Mouse (Mus musculus) stomach, postnatal 0 days (tissue): Measurements from ENCODE around the gene Rwdd2b. TPM values are rescaled to one million over a fixed set of nuclear protein-coding genes. Genes with fewer than 3 reads are reported as not detected.
A peak's percentile ranks its signal among the peaks of the same experiment; 100 is the strongest.

ENCODE experiments used
- ATAC-seq: fragments of 200-750 bp; cut with Nextera tagmentation; 2 replicates; pipeline ENCODE4 v1.8.0; 2017; ENCODE audit not compliant: low FRiP score, low TSS enrichment
- DNase-seq: peaks from one replicate; pipeline ENCODE4 v3.0.0-alpha.2; 2016; ENCODE audit warnings: low spot score
- H3K27ac ChIP-seq: fragments of 300-500 bp; sonication (generic); replicated peaks from 2 replicates; pipeline ENCODE4 v1.5.1; 2014; ENCODE audit warnings: mild to moderate bottlenecking, control low read depth
- H3K27me3 ChIP-seq: fragments of 300-500 bp; sonication (generic); 2 replicates; pipeline ENCODE4 v1.6.1; 2014; ENCODE audit warnings: low read length; ENCODE audit not compliant: control insufficient read depth, insufficient read depth
- H3K36me3 ChIP-seq: fragments of 300-500 bp; sonication (generic); 2 replicates; pipeline ENCODE4 v1.6.1; 2014; ENCODE audit warnings: low read length, mixed read lengths; ENCODE audit not compliant: control insufficient read depth, insufficient read depth
- H3K4me1 ChIP-seq: fragments of 300-500 bp; sonication (generic); replicated peaks from 2 replicates; pipeline ENCODE4 v1.6.1; 2014; ENCODE audit warnings: antibody characterized with exemption; ENCODE audit not compliant: control insufficient read depth, insufficient read depth
- H3K4me2 ChIP-seq: fragments of 300-500 bp; sonication (generic); replicated peaks from 2 replicates; pipeline ENCODE4 v1.6.1; 2014; ENCODE audit warnings: low read depth, mild to moderate bottlenecking, control low read depth, moderate library complexity
- H3K4me3 ChIP-seq: fragments of 300-500 bp; sonication (generic); 2 replicates; pipeline ENCODE4 v1.5.1; 2014; ENCODE audit warnings: low read depth, low read length, control low read depth
- H3K9ac ChIP-seq: fragments of 300-500 bp; sonication (generic); 2 replicates; pipeline ENCODE4 v1.6.1; 2014; ENCODE audit warnings: mild to moderate bottlenecking, low read length, control low read depth, mixed read lengths
- H3K9me3 ChIP-seq: fragments of 300-500 bp; sonication (generic); 2 replicates; pipeline ENCODE4 v1.6.1; 2016; ENCODE audit warnings: low read length; ENCODE audit not compliant: control insufficient read depth
- CTCF ChIP-seq: IDR thresholded peaks from 2 replicates; pipeline ENCODE4 v1.5.1; 2016; ENCODE audit warnings: antibody characterized with exemption, low read depth, mild to moderate bottlenecking, moderate library complexity
- EP300 ChIP-seq: optimal IDR thresholded peaks from 2 replicates; pipeline ENCODE3; 2016; ENCODE audit warnings: antibody characterized with exemption
- WGBS: fragments of 180-500 bp; shearing (Covaris S2); extraction: QIAGEN DNeasy Blood & Tissue Kit; methylation state at CpG from one replicate; pipeline ENCODE4 v1.1.7; 2014; 5-methylcytosine and 5-hydroxymethylcytosine counted together
- polyA plus RNA-seq: library from polyadenylated mRNA; unstranded; fragments of >200 nt; fragmentation: Nextera tagmentation; extraction: Ambion mirVana; gene quantifications from 2 replicates; pipeline ENCODE4 v1.2.1, GENCODE M21; 2015

Rwdd2b gene
- polyA plus RNA-seq, 1 experiment from 2014 or later, result 6.9 TPM

GRCm38 (mm10) chr16:87455180-87455611 lies 14.8 kb upstream of the Rwdd2b start:
- Histone ChIP-seq H3K9me3 (no peaks in the 10 kb centered on the region), H3K9ac (peak overlapping the region; percentile 88), H3K27me3 (no peaks in the 10 kb centered on the region), H3K4me3 (peak overlapping the region; percentile 85), H3K4me1 (peaks cover 4% of the 10 kb centered on the region; the same call in 1 of the 2 replicates), H3K27ac (peak overlapping the region; percentile 90), H3K36me3 (no peaks in the 10 kb centered on the region), H3K4me2 (peak overlapping the region; percentile 73)
- no peak for TF ChIP-seq EP300
- WGBS, result under 1% methylated on average over 38 of the region's 38 CpGs
- peak; percentile 78 for ATAC-seq
- DNase-seq, result no peak

GRCm38 (mm10) chr16:87454419-87455179 lies 14.2 kb upstream of the Rwdd2b start, which contains the start of gene Usp16:
TSS of gene Usp16 (plus strand) at chr16:87454703.
- 8% methylated on average over 45 of the region's 45 CpGs for WGBS
- Histone ChIP-seq H3K27ac (peak within 1 kb of the TSS; percentile 90), H3K4me3 (peak within 1 kb of the TSS; percentile 85), H3K4me1 (peaks cover 4% of the 10 kb centered on the region; the same call in 1 of the 2 replicates), H3K9me3 (no peaks in the 10 kb centered on the region), H3K9ac (peak within 1 kb of the TSS; percentile 88), H3K4me2 (peak within 1 kb of the TSS; percentile 73), H3K36me3 (no peaks in the 10 kb centered on the region), H3K27me3 (no peaks in the 10 kb centered on the region)
- peak; percentile 99 for ATAC-seq
- TF ChIP-seq EP300 (no peak), CTCF (no peak)
- DNase-seq, result peak; percentile 95

GRCm38 (mm10) chr16:87453226-87453625 lies 12.9 kb upstream of the Rwdd2b start:
- ATAC-seq, result no peak
- H3K9ac ChIP-seq, result no peak overlapping the region
- H3K36me3 ChIP-seq, result no peaks in the 10 kb centered on the region
- H3K9me3 ChIP-seq, result no peaks in the 10 kb centered on the region
- no peak overlapping the region for H3K4me2 ChIP-seq
- WGBS, result 85% methylated on average over 2 of the region's 2 CpGs
- no peak for DNase-seq
- TF ChIP-seq EP300 (no peak), CTCF (no peak)
- H3K27ac ChIP-seq, result no peak overlapping the region
- H3K4me1 ChIP-seq, result peaks cover 4% of the 10 kb centered on the region; the same call in 1 of the 2 replicates
- H3K27me3 ChIP-seq, result no peaks in the 10 kb centered on the region
- no peak overlapping the region for H3K4me3 ChIP-seq

GRCm38 (mm10) chr16:87445528-87445927 lies 5.2 kb upstream of the Rwdd2b start:
- TF ChIP-seq CTCF (no peak), EP300 (no peak)
- 92% methylated on average over 3 of the region's 3 CpGs for WGBS

GRCm38 (mm10) chr16:87445110-87445509 lies 4.7 kb upstream of the Rwdd2b start:
- Histone ChIP-seq H3K9me3 (no peaks in the 10 kb centered on the region), H3K27me3 (no peaks in the 10 kb centered on the region), H3K4me2 (no peak overlapping the region), H3K27ac (no peak overlapping the region), H3K4me3 (no peak overlapping the region), H3K36me3 (no peaks in the 10 kb centered on the region), H3K9ac (no peak overlapping the region), H3K4me1 (no peaks in the 10 kb centered on the region)
- ATAC-seq (no peak), DNase-seq (no peak)
- TF ChIP-seq EP300 (no peak), CTCF (no peak)

More at GRCm38 (mm10) chr16:87445528-87445927, 5.2 kb upstream of the Rwdd2b start:
- Histone ChIP-seq H3K27me3 (no peaks in the 10 kb centered on the region), H3K9me3 (no peaks in the 10 kb centered on the region), H3K27ac (no peak overlapping the region), H3K4me3 (no peak overlapping the region), H3K9ac (no peak overlapping the region), H3K4me1 (no peaks in the 10 kb centered on the region), H3K36me3 (no peaks in the 10 kb centered on the region), H3K4me2 (no peak overlapping the region)
- ATAC-seq (no peak), DNase-seq (no peak)

- H3K4me2 ChIP-seq, result no peak overlapping the region
- ATAC-seq, result no peak
- H3K27ac ChIP-seq, result no peak overlapping the region
- TF ChIP-seq EP300 (no peak), CTCF (no peak)
- no peaks in the 10 kb centered on the region for H3K27me3 ChIP-seq
- DNase-seq, result no peak
- WGBS, result 71% methylated on average over 1 of the region's 1 CpGs
- no peak overlapping the region for H3K9ac ChIP-seq
- H3K9me3 ChIP-seq, result no peaks in the 10 kb centered on the region
- no peaks in the 10 kb centered on the region; the same call in 1 of the 2 replicates for H3K4me1 ChIP-seq
- no peak overlapping the region for H3K4me3 ChIP-seq
- no peaks in the 10 kb centered on the region for H3K36me3 ChIP-seq
These were observed 3.7 kb upstream of the Rwdd2b start for GRCm38 (mm10) chr16:87444071-87444470.
